Mouse (Mus musculus): ENCODE measurements around the gene 1110057P08Rik. TPM values are rescaled to one million over a fixed set of nuclear protein-coding genes. Genes with fewer than 3 reads are reported as not detected.
"Not testable (repeated sequence)": the region's sequence is repeated elsewhere in the genome, so short reads cannot be mapped to it uniquely, and the experiment has no call there.

The 1110057P08Rik gene
- not detected for total RNA-seq (2021)
- long read RNA-seq, experiment 1 = 0 reads
- long read RNA-seq, experiment 2 = 0 reads

- intact Hi-C loops (cut with DNase I) = no loop called here
- DNase-seq = no peak
Measured at GRCm38 (mm10) chr16:89174435-89174834, at the start of gene 1110057P08Rik. 1110057P08Rik (plus strand) TSS chr16:89174735.

GRCm38 (mm10) chr16:89140551-89140950 is 34.0 kb upstream of the 1110057P08Rik start, which contains the start of gene Gm6358:
Gm6358 (plus strand) TSS chr16:89140851.
- intact Hi-C loops (cut with DNase I) = no loop called here

DNA sequence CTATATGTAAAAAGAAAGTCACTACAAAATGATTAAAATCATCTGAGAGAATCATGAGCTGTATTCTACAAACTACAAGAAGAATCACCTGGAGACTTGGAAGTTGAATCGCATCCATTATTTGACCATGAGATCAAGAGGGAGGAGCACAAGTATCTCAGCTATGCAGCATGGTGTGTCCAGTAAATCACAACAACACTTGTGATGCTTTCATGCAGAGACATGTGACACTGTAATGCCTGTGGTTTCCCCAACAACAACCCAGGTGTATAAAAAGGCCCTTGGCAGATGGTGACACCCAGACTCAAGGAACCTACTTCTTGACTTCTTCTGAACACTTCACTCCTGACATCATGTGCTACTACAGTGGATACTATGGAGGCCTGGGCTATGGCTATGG is 23.7 kb upstream of the 1110057P08Rik start, which contains the start of gene Gm10061:
Gene Gm10061, plus strand, starts transcription at position 301 of the 400 bp plus-strand sequence.
- intact Hi-C loops (cut with DNase I) = no loop called here
- DNase-seq = no peak

More at GRCm38 (mm10) chr16:89140551-89140950, 34.0 kb upstream of the 1110057P08Rik start, which contains the start of gene Gm6358:
- no peak for DNase-seq

- DNase-seq = no peak
- intact Hi-C loops (cut with DNase I) = no loop called here
Measured at GRCm38 (mm10) chr16:89157652-89158051, 16.9 kb upstream of the 1110057P08Rik start, which contains the start of gene Gm9789. Gm9789 (plus strand) TSS chr16:89157952.

DNA sequence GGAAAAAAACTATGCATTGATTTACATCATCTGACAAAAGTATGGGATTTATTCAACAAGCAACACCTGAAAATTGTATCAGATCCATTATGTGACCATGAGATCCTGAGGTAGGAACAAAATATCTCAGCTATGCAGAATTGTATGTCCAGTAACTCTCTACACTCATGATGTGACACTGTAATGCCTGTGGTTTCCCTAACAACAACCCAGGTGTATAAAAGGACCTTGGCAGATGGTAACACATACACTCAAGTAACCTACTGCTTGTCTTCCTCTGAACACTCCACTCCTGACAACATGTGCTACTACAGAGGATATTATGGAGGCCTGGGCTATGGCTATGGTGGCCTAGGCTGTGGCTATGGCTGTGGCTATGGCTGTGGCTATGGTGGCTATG is 5.3 kb upstream of the 1110057P08Rik start, which contains the start of gene Gm7735:
Gene Gm7735, plus strand, starts transcription at position 301 of the 400 bp plus-strand sequence.
- DNase-seq; intact Hi-C loops (cut with DNase I): not testable (repeated sequence)

DNA sequence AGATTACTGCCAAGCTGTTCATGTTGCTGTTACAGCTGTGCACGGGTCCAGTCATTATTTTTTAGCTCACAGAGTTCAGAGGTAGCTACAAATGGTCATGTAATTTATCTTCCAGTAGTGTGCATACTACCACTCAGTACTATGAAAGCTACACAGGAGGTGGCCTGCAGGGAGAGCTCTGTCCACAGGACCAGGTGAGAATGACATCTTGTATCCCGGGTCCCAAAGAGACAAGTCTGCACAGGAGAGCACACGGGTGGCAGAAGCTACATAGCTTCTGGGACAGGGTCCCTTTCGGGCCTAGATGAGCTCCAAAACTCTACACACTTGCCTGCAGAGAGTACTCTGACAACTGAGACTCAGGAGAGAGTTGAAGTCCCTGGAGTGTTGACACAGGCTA is 14.1 kb downstream of the 1110057P08Rik start:
- no peak for DNase-seq
- intact Hi-C loops (cut with DNase I) = no loop called here

GRCm38 (mm10) chr16:89205561-89205960 is 31.0 kb downstream of the 1110057P08Rik start, which contains the start of gene Krtap20-2:
Krtap20-2 (plus strand) TSS chr16:89205861.
- intact Hi-C loops (cut with DNase I) = no loop called here
- no peak for DNase-seq

Other genes with a start within 250 kb of the 1110057P08Rik start
- not detected for gene Krtap19-9b, start 242.5 kb upstream of the 1110057P08Rik start, total RNA-seq (2021)
- not detected for gene Krtap16-3, start 211.9 kb upstream of the 1110057P08Rik start, total RNA-seq (2021)
- gene Krtap22-2, start 164.0 kb upstream of the 1110057P08Rik start, total RNA-seq (2021) = not detected
- not detected for gene Gm10229, start 159.5 kb upstream of the 1110057P08Rik start, total RNA-seq (2021)
- gene Krtap6-1, start 143.0 kb upstream of the 1110057P08Rik start, total RNA-seq (2021) = not detected
- not detected for gene Gm10228, start 133.3 kb upstream of the 1110057P08Rik start, total RNA-seq (2021)
- not detected for gene Krtap6-5, start 126.9 kb upstream of the 1110057P08Rik start, total RNA-seq (2021)
- gene 1110025L11Rik, start 110.7 kb upstream of the 1110057P08Rik start, total RNA-seq (2021) = not detected
- not detected for gene Krtap6-3, start 90.7 kb upstream of the 1110057P08Rik start, total RNA-seq (2021)
- not detected for gene Gm6358, start 33.9 kb upstream of the 1110057P08Rik start, total RNA-seq (2021)
- gene Gm10061, start 23.6 kb upstream of the 1110057P08Rik start, total RNA-seq (2021) = not detected
- gene Gm9789, start 16.8 kb upstream of the 1110057P08Rik start, total RNA-seq (2021) = not detected
- gene Gm7735, start 5.2 kb upstream of the 1110057P08Rik start, total RNA-seq (2021) = not detected
- gene Krtap20-2, start 31.1 kb downstream of the 1110057P08Rik start, total RNA-seq (2021) = not detected
- gene Krtap21-1, start 229.1 kb downstream of the 1110057P08Rik start, total RNA-seq (2021) = not detected
- gene Krtap6-2, start 245.4 kb downstream of the 1110057P08Rik start, total RNA-seq (2021) = not detected